Mouse (Mus musculus) midbrain, embryonic 14.5 days (tissue): Measurements from ENCODE around the gene Vti1a. TPM values are rescaled to one million over a fixed set of nuclear protein-coding genes. Genes with fewer than 3 reads are reported as not detected.

ENCODE experiments used
- ATAC-seq: fragments of 200-750 bp; cut with Nextera tagmentation; 2 replicates; pipeline ENCODE4 v1.8.0; 2017; ENCODE audit warnings: moderate number of reproducible peaks, moderate library complexity; ENCODE audit not compliant: low FRiP score, low TSS enrichment
- DNase-seq: peaks from one replicate; pipeline ENCODE4 v3.0.0-alpha.2; 2015
- H3K27ac ChIP-seq: fragments of 300-500 bp; sonication (generic); replicated peaks from 2 replicates; pipeline ENCODE4 v1.5.1; 2014; ENCODE audit warnings: mild to moderate bottlenecking, low read depth, low read length, moderate library complexity
- H3K27me3 ChIP-seq: fragments of 300-500 bp; sonication (generic); 2 replicates; pipeline ENCODE4 v1.6.1; 2014; ENCODE audit warnings: low read length, control low read depth, mixed read lengths; ENCODE audit not compliant: control insufficient read depth, insufficient read depth
- H3K36me3 ChIP-seq: fragments of 300-500 bp; sonication (generic); 2 replicates; pipeline ENCODE4 v1.6.1; 2014; ENCODE audit warnings: low read length, control low read depth; ENCODE audit not compliant: control insufficient read depth, insufficient read depth
- H3K4me1 ChIP-seq: fragments of 300-500 bp; sonication (generic); 2 replicates; pipeline ENCODE4 v1.6.1; 2014; ENCODE audit warnings: mild to moderate bottlenecking, antibody characterized with exemption, low read length, control low read depth; ENCODE audit not compliant: control insufficient read depth, insufficient read depth
- H3K4me2 ChIP-seq: fragments of 300-500 bp; sonication (generic); 2 replicates; pipeline ENCODE4 v1.6.1; 2014; ENCODE audit warnings: mild to moderate bottlenecking, low read length, moderate library complexity
- H3K4me3 ChIP-seq: fragments of 300-500 bp; sonication (generic); replicated peaks from 2 replicates; pipeline ENCODE4 v1.5.1; 2014; ENCODE audit warnings: low read depth, low read length
- H3K9ac ChIP-seq: fragments of 300-500 bp; sonication (generic); replicated peaks from 2 replicates; pipeline ENCODE4 v1.6.1; 2014; ENCODE audit warnings: mild to moderate bottlenecking, low read length, moderate library complexity
- H3K9me3 ChIP-seq: fragments of 300-500 bp; sonication (generic); 2 replicates; pipeline ENCODE4 v1.6.1; 2016; ENCODE audit warnings: low read length, control low read depth, mixed read lengths; ENCODE audit not compliant: control insufficient read depth
- WGBS: fragments of 180-500 bp; shearing (Covaris S2); extraction: QIAGEN DNeasy Blood & Tissue Kit; methylation state at CpG from one replicate; pipeline ENCODE4 v1.1.7; 2014; 5-methylcytosine and 5-hydroxymethylcytosine counted together
- polyA plus RNA-seq: library from polyadenylated mRNA; unstranded; fragments of >200 nt; fragmentation: Nextera tagmentation; extraction: Ambion mirVana; gene quantifications from 2 replicates; pipeline ENCODE4 v1.2.1, GENCODE M21; 2014

The Vti1a gene
- polyA plus RNA-seq, 1 experiment from 2014 or later = 33.9 TPM

- H3K9ac ChIP-seq = no peak overlapping the region
- no peak overlapping the region for H3K4me2 ChIP-seq
- 96% methylated on average over 3 of the region's 3 CpGs for WGBS
- DNase-seq (no peak), ATAC-seq (no peak)
- H3K36me3 ChIP-seq = no peaks in the 10 kb centered on the region
- no peak overlapping the region for H3K27ac ChIP-seq
- no peak overlapping the region for H3K4me3 ChIP-seq
- H3K27me3 ChIP-seq = no peaks in the 10 kb centered on the region
- no peaks in the 10 kb centered on the region for H3K9me3 ChIP-seq
- no peaks in the 10 kb centered on the region for H3K4me1 ChIP-seq
Observed at GRCm38 (mm10) chr19:55532681-55533080, 216.6 kb downstream of the Vti1a start.

DNA sequence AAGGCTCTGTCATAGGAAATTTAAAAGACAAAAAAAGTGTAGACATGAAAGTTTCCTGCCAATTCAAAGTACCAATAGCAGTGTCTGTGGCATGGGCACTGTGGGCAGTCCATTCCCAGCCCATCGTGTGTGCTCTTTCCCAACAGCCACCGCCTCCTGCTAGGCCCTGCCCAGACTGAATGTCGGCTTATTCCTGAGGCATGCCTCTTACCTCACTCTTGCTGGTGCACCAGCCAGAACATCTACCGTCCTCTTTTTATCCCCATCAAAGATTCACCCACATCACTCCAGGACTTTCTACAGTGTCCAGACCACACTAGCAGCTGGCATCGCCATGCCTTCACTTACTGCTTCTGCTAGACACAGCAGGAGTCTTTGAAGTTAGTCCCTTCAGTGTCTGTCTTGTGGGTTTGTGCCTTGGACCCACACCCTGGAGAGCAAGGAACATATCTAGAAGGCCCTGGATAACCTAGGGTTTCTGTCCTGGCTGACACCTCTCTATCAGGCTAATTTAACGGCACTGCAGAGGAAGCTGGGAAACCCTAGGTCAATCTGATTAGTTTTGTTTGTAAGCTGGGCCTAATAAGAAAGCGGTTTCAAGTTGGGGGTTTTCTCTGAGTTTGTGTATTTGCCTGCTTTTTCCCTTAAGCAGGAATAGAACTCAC is 220.3 kb downstream of the Vti1a start:
- Histone ChIP-seq H3K4me2 (no peak overlapping the region), H3K27ac (no peak overlapping the region), H3K4me3 (no peak overlapping the region), H3K9me3 (no peaks in the 10 kb centered on the region), H3K36me3 (no peaks in the 10 kb centered on the region), H3K9ac (no peak overlapping the region), H3K27me3 (no peaks in the 10 kb centered on the region), H3K4me1 (no peaks in the 10 kb centered on the region)
- no peak for ATAC-seq
- no peak for DNase-seq
- 86% methylated on average over 7 of the region's 7 CpGs for WGBS

GRCm38 (mm10) chr19:55537691-55538090 is 221.6 kb downstream of the Vti1a start:
- H3K36me3 ChIP-seq = no peaks in the 10 kb centered on the region
- H3K4me3 ChIP-seq = no peak overlapping the region
- H3K9me3 ChIP-seq = no peaks in the 10 kb centered on the region
- 20% methylated on average over 6 of the region's 6 CpGs for WGBS
- no peaks in the 10 kb centered on the region for H3K27me3 ChIP-seq
- no peaks in the 10 kb centered on the region for H3K4me1 ChIP-seq
- H3K4me2 ChIP-seq = no peak overlapping the region
- no peak for ATAC-seq
- DNase-seq = peak; percentile 79
- no peak overlapping the region for H3K9ac ChIP-seq
- H3K27ac ChIP-seq = no peak overlapping the region

GRCm38 (mm10) chr19:55541641-55542040 is 225.5 kb downstream of the Vti1a start:
- DNase-seq (no peak), ATAC-seq (no peak)
- no peak overlapping the region for H3K4me2 ChIP-seq
- H3K36me3 ChIP-seq = no peaks in the 10 kb centered on the region
- no peaks in the 10 kb centered on the region for H3K27me3 ChIP-seq
- 83% methylated on average over 5 of the region's 5 CpGs for WGBS
- no peaks in the 10 kb centered on the region for H3K9me3 ChIP-seq
- H3K4me1 ChIP-seq = peaks cover 4% of the 10 kb centered on the region
- no peak overlapping the region for H3K9ac ChIP-seq
- H3K4me3 ChIP-seq = no peak overlapping the region
- no peak overlapping the region for H3K27ac ChIP-seq

GRCm38 (mm10) chr19:55542461-55542860 is 226.4 kb downstream of the Vti1a start:
- H3K9me3 ChIP-seq = no peaks in the 10 kb centered on the region
- WGBS = 87% methylated on average over 6 of the region's 6 CpGs
- DNase-seq (no peak), ATAC-seq (no peak)
- H3K36me3 ChIP-seq = no peaks in the 10 kb centered on the region
- H3K27ac ChIP-seq = no peak overlapping the region
- H3K4me2 ChIP-seq = no peak overlapping the region
- no peak overlapping the region for H3K9ac ChIP-seq
- no peaks in the 10 kb centered on the region for H3K27me3 ChIP-seq
- H3K4me1 ChIP-seq = peaks cover 4% of the 10 kb centered on the region
- no peak overlapping the region for H3K4me3 ChIP-seq

DNA sequence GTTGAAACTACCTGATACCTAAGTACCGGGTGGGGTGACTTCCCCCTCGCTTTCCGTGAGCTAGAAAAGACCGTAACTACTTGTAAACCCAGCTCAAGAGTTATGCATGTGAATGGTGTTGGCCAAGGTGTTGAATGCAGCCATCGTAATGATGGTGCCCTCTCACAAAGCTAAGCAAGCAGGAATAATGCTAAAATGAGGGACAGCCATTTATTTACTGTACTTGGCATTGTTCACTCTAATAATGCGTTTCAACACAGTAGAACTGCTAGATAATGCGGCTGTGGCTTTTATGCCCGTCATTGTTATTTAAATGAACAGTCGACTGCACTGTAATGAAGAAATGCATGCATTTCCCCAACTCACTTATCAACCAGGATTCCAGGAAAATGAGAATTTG is 227.1 kb downstream of the Vti1a start:
- DNase-seq (peak; percentile 35), ATAC-seq (no peak)
- Histone ChIP-seq H3K36me3 (no peaks in the 10 kb centered on the region), H3K4me1 (peaks cover 4% of the 10 kb centered on the region), H3K4me2 (no peak overlapping the region), H3K27me3 (no peaks in the 10 kb centered on the region), H3K9me3 (no peaks in the 10 kb centered on the region), H3K4me3 (no peak overlapping the region), H3K9ac (no peak overlapping the region), H3K27ac (0 out of 2 replicates have a peak overlapping the region, but pooled peaks have one; percentile 5)
- WGBS = 53% methylated on average over 9 of the region's 9 CpGs

DNA sequence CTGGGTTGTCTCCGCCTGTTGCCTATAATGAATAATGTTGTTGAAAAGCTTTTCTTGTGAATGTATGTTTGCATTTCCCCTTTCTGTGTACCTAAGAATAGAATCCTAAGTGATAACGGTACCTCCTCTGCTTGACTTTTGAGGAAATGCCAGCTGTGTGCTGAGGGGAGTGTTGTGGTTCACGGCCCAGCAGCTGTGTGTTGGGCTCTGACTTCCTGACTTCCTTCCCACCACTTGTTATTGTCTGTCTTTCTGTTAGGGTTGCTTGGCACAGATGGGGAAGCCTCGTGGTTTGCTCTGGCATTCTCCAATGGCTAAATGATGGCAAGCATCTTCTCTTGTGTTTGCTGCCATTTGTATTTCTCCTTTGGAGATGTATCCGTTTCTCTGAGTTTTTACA is 228.4 kb downstream of the Vti1a start:
- WGBS = 91% methylated on average over 5 of the region's 5 CpGs
- H3K9ac ChIP-seq = no peak overlapping the region
- peaks cover 4% of the 10 kb centered on the region for H3K4me1 ChIP-seq
- H3K4me3 ChIP-seq = no peak overlapping the region
- H3K9me3 ChIP-seq = no peaks in the 10 kb centered on the region
- no peak overlapping the region for H3K27ac ChIP-seq
- no peak for DNase-seq
- H3K36me3 ChIP-seq = no peaks in the 10 kb centered on the region
- ATAC-seq = no peak
- no peak overlapping the region for H3K4me2 ChIP-seq
- no peaks in the 10 kb centered on the region for H3K27me3 ChIP-seq

DNA sequence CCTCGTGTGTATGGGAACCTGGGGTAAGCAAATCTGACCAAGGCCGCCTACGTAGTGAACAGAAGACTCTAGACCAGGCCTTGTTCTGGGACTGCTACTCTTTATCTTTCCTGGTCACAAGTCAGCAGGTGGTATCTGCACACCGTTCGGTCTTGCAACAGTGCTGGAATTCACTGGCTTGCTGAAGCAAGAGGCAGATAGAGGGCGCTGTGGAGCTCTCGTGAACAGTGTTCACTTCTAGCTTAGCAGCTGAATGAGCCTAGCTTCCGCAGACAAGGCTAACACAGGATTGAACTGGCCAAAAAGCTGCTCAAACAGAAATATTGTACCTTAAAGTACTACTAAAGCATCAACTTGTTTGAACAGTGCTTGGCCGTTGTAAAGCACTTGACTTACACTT is 229.4 kb downstream of the Vti1a start:
- ATAC-seq = no peak
- 31% methylated on average over 9 of the region's 9 CpGs for WGBS
- Histone ChIP-seq H3K36me3 (no peaks in the 10 kb centered on the region), H3K9me3 (no peaks in the 10 kb centered on the region), H3K27ac (no peak overlapping the region), H3K4me3 (no peak overlapping the region), H3K4me2 (no peak overlapping the region), H3K27me3 (no peaks in the 10 kb centered on the region), H3K4me1 (peaks cover 4% of the 10 kb centered on the region), H3K9ac (no peak overlapping the region)
- peak; percentile 94 for DNase-seq

DNA sequence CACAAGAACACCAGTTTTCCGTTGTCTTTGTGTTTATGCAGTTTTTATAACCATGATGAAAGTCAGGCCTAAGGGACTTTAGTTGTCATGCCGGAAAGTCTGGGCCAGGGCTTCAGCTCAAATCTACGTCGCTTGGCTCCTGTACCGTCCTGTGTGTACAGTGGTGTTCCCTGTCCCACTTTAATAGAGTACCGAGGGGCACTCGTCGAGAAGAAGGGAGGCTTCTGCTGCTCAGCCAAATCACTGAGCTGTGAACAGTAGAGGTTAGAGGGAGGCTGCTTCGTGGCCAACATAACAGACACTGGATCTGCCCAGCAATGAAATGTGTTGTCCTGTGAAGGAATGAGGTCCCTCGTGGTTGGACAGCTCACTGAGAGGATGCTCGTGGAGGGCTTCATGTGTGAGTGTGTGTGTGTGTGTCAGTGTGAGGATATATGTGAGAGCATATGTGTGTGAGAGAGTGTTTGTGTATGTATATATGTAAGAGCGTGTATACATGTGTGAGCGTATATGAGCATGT is 230.0 kb downstream of the Vti1a start:
- no peak overlapping the region for H3K4me3 ChIP-seq
- ATAC-seq = no peak
- no peak overlapping the region for H3K27ac ChIP-seq
- no peak overlapping the region for H3K4me2 ChIP-seq
- no peaks in the 10 kb centered on the region for H3K36me3 ChIP-seq
- H3K9me3 ChIP-seq = no peaks in the 10 kb centered on the region
- H3K9ac ChIP-seq = no peak overlapping the region
- 81% methylated on average over 13 of the region's 13 CpGs for WGBS
- DNase-seq = no peak
- H3K4me1 ChIP-seq = peaks cover 4% of the 10 kb centered on the region
- no peaks in the 10 kb centered on the region for H3K27me3 ChIP-seq
